Mouse (Mus musculus) kidney, adult 18-20 months (tissue): ENCODE data around the gene Tgm7.

Experiments used
- DNase-seq: peaks from one replicate; pipeline ENCODE4 v3.0.0; 2021

Tgm7 gene

GRCm38 (mm10) chr2:121071871-121072270, 37.7 kb downstream of the Tgm7 start:
- no peak for DNase-seq

- DNase-seq, result no peak
Observed at GRCm38 (mm10) chr2:121069506-121069905, 40.1 kb downstream of the Tgm7 start.

- DNase-seq, result no peak
Observed at GRCm38 (mm10) chr2:121067116-121067515, 42.5 kb downstream of the Tgm7 start.

- DNase-seq, result no peak
Observed at GRCm38 (mm10) chr2:121061315-121061714, 48.3 kb downstream of the Tgm7 start.

- no peak for DNase-seq
Observed at GRCm38 (mm10) chr2:121057997-121058396, 51.6 kb downstream of the Tgm7 start.

GRCm38 (mm10) chr2:121055915-121056314, 53.7 kb downstream of the Tgm7 start:
- DNase-seq, result no peak

- DNase-seq, result no peak
Observed at GRCm38 (mm10) chr2:121054060-121054459, 55.5 kb downstream of the Tgm7 start.

- no peak for DNase-seq
Observed at GRCm38 (mm10) chr2:121052176-121052575, 57.4 kb downstream of the Tgm7 start.

- DNase-seq, result no peak
Observed at GRCm38 (mm10) chr2:121045653-121046052, 63.9 kb downstream of the Tgm7 start.
